Mouse (Mus musculus) 3T3-L1 (cell line): ENCODE measurements at regions not wholly inside any gene's neighbourhood (a gene's known extent, or its start where the extent isn't known, plus 50 kb on each side); places are given as distances from the start of the nearest gene placed in this dataset.
A peak's percentile ranks its signal among the peaks of the same experiment; 100 is the strongest.

ENCODE experiments used
- DNase-seq: peaks from one replicate; pipeline ENCODE4 v3.0.0-alpha.2; 2015; ENCODE audit warnings: low read depth, low spot score

DNA sequence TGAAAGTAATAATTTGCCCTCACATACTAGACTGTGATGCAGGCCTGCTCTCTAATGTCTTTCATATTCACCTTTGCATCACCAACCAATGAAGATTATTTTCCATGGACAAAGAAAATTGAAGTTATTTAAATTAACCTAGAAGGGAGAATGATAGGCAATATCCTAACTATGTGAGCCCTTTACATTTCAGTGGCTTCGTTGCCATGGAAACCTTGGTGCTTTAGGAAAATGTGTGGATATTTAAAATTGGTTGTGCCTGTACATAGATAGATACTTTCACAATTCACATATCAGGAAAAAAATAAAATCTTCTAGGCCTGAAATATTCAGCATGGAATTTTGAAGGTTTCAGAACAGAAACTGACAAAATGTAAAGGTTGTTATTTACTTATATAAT lies 1080.6 kb upstream of the Gm8797 start:
- DNase-seq: no peak

DNA sequence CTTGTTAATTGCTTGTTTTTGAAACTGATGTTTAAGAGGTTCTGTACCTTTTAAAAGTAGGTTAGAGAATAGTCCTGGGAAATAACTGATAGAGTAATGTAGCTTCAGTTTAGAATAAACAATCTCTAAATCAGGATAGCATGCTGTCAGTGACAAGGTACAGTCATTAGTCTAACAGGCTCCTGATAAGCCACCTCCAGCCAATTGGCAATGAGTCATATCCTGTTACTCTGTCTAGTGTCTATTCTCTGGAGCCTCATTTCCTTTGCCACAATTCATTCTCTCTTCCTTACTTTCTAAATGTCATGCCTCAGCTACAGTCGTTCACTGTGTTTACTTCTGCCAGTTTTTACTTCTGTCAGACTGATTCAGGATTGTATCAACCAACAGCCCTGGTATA lies 1061.1 kb upstream of the Gm8797 start:
- DNase-seq: peak; percentile 85
